Mouse (Mus musculus) ES-E14 (cell line): Measurements from ENCODE around the gene Selenoo.

Experiments used
- HCFC1 ChIP-seq: IDR thresholded peaks from 2 replicates; pipeline ENCODE4 v1.6.1; 2012; ENCODE audit warnings: low read length, inconsistent platforms, borderline replicate concordance; ENCODE audit not compliant: insufficient read depth
- ZC3H11A ChIP-seq: IDR thresholded peaks from 2 replicates; pipeline ENCODE4 v1.6.1; 2012; ENCODE audit warnings: low read depth, mild to moderate bottlenecking, inconsistent platforms, low read length, borderline replicate concordance

- TF ChIP-seq HCFC1 (no peak), ZC3H11A (no peak)
Observed at GRCm38 (mm10) chr15:89090662-89091061, 1.8 kb downstream of the Selenoo start.
